In genomic region chr14:9552149-9552548, GRCm38 (mm10) we compare ENCODE assay signal across 12 mouse cellular contexts.
"Had no signal": no experiment of that assay in that cellular context is flagged by ENCODE, and none has a peak within 500 bp of the region (broad histone marks: within the 10 kb centered on the region; RNA-seq: fewer than 3 reads in every experiment).

No protein-coding gene starts in this region.

- DNase-seq: gastrocnemius, postnatal 14 days; gastrocnemius, postnatal 36 days; heart, adult 18-20 months; heart, postnatal 10 days; heart, postnatal 36 days; kidney, adult 11 months; kidney, adult 2 months; kidney, postnatal 10 days; kidney, postnatal 25 days; kidney, postnatal 4 days; liver; liver, embryonic 13.5 days had no signal
